ENCODE assay signal across 7 mouse cellular contexts in the genomic region with DNA sequence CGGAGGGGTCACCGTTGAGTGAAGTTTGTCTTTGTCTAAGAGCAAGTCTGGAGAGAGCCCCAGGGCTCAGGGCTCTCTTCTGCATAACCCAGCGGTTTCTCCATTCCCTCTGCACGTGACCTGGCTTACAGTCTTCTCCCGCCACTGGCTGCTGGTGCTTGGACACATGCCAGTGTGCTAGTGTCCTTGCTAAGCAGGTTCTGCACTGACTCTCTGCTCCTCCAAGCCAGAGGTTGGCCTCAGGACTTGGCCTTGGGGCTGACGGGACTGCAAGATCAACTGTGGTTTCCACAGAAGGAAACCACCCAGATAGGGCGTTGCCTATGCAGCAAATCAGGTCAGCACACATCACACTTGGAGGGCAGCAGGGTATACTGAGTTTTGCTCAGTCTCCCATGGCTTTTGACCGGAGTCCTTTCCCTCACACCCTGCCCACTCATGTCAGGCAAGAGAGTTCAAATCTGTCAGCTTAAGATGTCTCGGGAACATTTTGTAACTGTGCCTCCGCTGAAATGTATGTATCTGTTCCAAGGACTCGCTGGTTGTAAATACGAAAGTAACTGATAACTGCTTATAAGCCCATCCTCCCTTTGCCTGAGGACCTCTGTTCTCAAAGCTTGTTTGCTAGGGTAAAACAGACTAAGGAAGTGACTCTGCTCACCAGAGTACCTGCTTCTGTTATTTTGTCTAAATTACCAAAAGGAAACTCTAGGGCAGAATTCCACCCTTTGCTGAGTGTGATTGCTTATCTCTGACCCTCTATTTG. TPM values are rescaled to one million over a fixed set of nuclear protein-coding genes. Genes with fewer than 3 reads are reported as not detected.
A peak's percentile ranks its signal among the peaks of the same experiment; 100 is the strongest.
DNase-seq lines count a peak whose midpoint lies in the region; ATAC-seq lines count a peak whose summit lies in the region.

No protein-coding gene starts in this region.

- no peaks in the 10 kb centered on the region for H3K27me3 ChIP-seq in liver, embryonic 11.5 days (replicated peaks; ENCODE audit: control insufficient read depth, insufficient read depth, low read length)
- no peaks in the 10 kb centered on the region for H3K27me3 ChIP-seq in intestine, embryonic 15.5 days (replicated peaks)

- no peak overlapping the region for H3K4me3 ChIP-seq in liver, embryonic 11.5 days (ENCODE audit: low read depth, low read length)
- H3K4me3 ChIP-seq in intestine, embryonic 15.5 days (replicated peaks), result no peak overlapping the region

- H3K9ac ChIP-seq in liver, embryonic 11.5 days (ENCODE audit: low read depth, low read length), result no peak overlapping the region
- no peak overlapping the region for H3K9ac ChIP-seq in intestine, embryonic 15.5 days

- no peak overlapping the region for H3K4me2 ChIP-seq in liver, embryonic 11.5 days
- H3K4me2 ChIP-seq in intestine, embryonic 15.5 days (replicated peaks), result no peak overlapping the region

- 53% methylated on average over 12 of the region's 12 CpGs for WGBS in liver, embryonic 11.5 days
- WGBS in intestine, embryonic 15.5 days, result 53% methylated on average over 12 of the region's 12 CpGs

- no peaks in the 10 kb centered on the region for H3K9me3 ChIP-seq in liver, embryonic 11.5 days (ENCODE audit: control insufficient read depth, low read length)
- no peaks in the 10 kb centered on the region for H3K9me3 ChIP-seq in intestine, embryonic 15.5 days

- peak; percentile 60 to 61 for DNase-seq in right cerebral cortex, postnatal 10 days (ENCODE audit: low spot score in 2 of 2)
- DNase-seq in right cerebral cortex, adult 2 months (ENCODE audit: low spot score in 2 of 2), result no peak
- peak; percentile 80 for DNase-seq in adrenal gland, postnatal 25 days
- peak; percentile 39 to 50 for DNase-seq in heart, adult 9 months (ENCODE audit: low spot score in 2 of 2)
- DNase-seq in liver, embryonic 11.5 days (ENCODE audit: low spot score), result no peak

- H3K36me3 ChIP-seq in liver, embryonic 11.5 days (ENCODE audit: control insufficient read depth, insufficient read depth, low read length), result no peaks in the 10 kb centered on the region
- no peaks in the 10 kb centered on the region for H3K36me3 ChIP-seq in intestine, embryonic 15.5 days

- ATAC-seq in liver, embryonic 11.5 days (replicated peaks; ENCODE audit: low FRiP score), result 0 out of 2 replicates have a peak, but pooled peaks have one; percentile 26
- peak; percentile 50 for ATAC-seq in neutrophil, adult 5-6 weeks (ENCODE audit: extremely low read depth, insufficient number of reproducible peaks, low FRiP score, poor library complexity, severe bottlenecking)
- ATAC-seq in intestine, embryonic 15.5 days, result no peak; the same call in 1 of the 2 replicates

- peaks cover 6% of the 10 kb centered on the region; the same call in 1 of the 2 replicates for H3K4me1 ChIP-seq in liver, embryonic 11.5 days (replicated peaks; ENCODE audit: control insufficient read depth, insufficient read depth, low read length)
- H3K4me1 ChIP-seq in intestine, embryonic 15.5 days (replicated peaks), result no peaks in the 10 kb centered on the region

- no peak overlapping the region for H3K27ac ChIP-seq in liver, embryonic 11.5 days (ENCODE audit: low read depth, low read length)
- no peak overlapping the region for H3K27ac ChIP-seq in intestine, embryonic 15.5 days

RNA-seq across cellular contexts. Expression of a gene that starts 12.3 kb away (rescaled TPM):
- 1.2 and 2.2 TPM in 2 replicates for total RNA-seq in adrenal gland, postnatal 25 days (2021)
- polyA plus RNA-seq in liver, embryonic 11.5 days (2014; fragmentation: Nextera tagmentation; extraction: Ambion mirVana), result 6.6 and 7.8 TPM in 2 replicates
- 464 and 492 TPM in 2 replicates for total RNA-seq in neutrophil, adult 5-6 weeks (2017)
- polyA plus RNA-seq in intestine, embryonic 15.5 days (2015; fragmentation: Nextera tagmentation; extraction: Ambion mirVana), result 1.4 and 1.6 TPM in 2 replicates

Comparison
In these comparisons a context has a peak if more than half of its experiments do, and no peak if none do; other contexts are left out.
1. DNase-seq: peak in right cerebral cortex, postnatal 10 days (2 of 2), adrenal gland, postnatal 25 days (single experiment) and heart, adult 9 months (2 of 2); none in right cerebral cortex, adult 2 months (0 of 2) and liver, embryonic 11.5 days (single experiment).
2. RNA of a gene that starts 12.3 kb away (total RNA-seq): 464 to 492 TPM in neutrophil, adult 5-6 weeks; 1.2 to 2.2 TPM in adrenal gland, postnatal 25 days; every median in the first group is over 100 times any median in the second.